Mouse (Mus musculus) C2C12 (cell line): Measurements from ENCODE around the gene Nfya. TPM values are rescaled to one million over a fixed set of nuclear protein-coding genes. Genes with fewer than 3 reads are reported as not detected.

ENCODE experiments used
- H3K27me3 ChIP-seq: one replicate; pipeline ENCODE4 v1.6.1; 2011; ENCODE audit not compliant: control insufficient read depth, insufficient read depth, insufficient read length
- H3K36me3 ChIP-seq: one replicate; pipeline ENCODE4 v1.6.1; 2011; ENCODE audit not compliant: control insufficient read depth, insufficient read depth
- H3K4me3 ChIP-seq: one replicate; pipeline ENCODE4 v1.5.1; 2011; ENCODE audit warnings: mild to moderate bottlenecking, control low read depth; ENCODE audit not compliant: poor library complexity, insufficient read depth, severe bottlenecking
- H3K79me2 ChIP-seq: one replicate; pipeline ENCODE4 v1.6.1; 2011; ENCODE audit not compliant: control insufficient read depth, insufficient read depth
- H3K79me3 ChIP-seq: one replicate; pipeline ENCODE4 v1.6.1; 2011; ENCODE audit warnings: low read depth, control low read depth
- H3ac ChIP-seq: one replicate; pipeline ENCODE3; 2011; ENCODE audit warnings: low read depth; ENCODE audit not compliant: control insufficient read depth, insufficient read length
- CEBPB ChIP-seq: IDR thresholded peaks from one replicate; pipeline ENCODE4 v1.6.1; 2011; ENCODE audit warnings: low read depth, mild to moderate bottlenecking, control low read depth, moderate library complexity
- CTCF ChIP-seq: IDR thresholded peaks from one replicate; pipeline ENCODE4 v1.5.1; 2011; ENCODE audit not compliant: control insufficient read depth, insufficient read depth, insufficient read length
- FOSL1 ChIP-seq: IDR thresholded peaks from one replicate; pipeline ENCODE4 v1.8.0; 2011; ENCODE audit warnings: mild to moderate bottlenecking, low read length; ENCODE audit not compliant: poor library complexity, insufficient read depth, severe bottlenecking
- MAX ChIP-seq: IDR thresholded peaks from one replicate; pipeline ENCODE4 v1.6.1; 2011; ENCODE audit warnings: mild to moderate bottlenecking, control low read depth
- MYOD1 ChIP-seq: IDR thresholded peaks from one replicate; pipeline ENCODE4 v1.6.1; 2011; ENCODE audit warnings: low read depth; ENCODE audit not compliant: control insufficient read depth, insufficient read length
- MYOG ChIP-seq: IDR thresholded peaks from one replicate; pipeline ENCODE4 v1.6.1; 2011; ENCODE audit not compliant: control insufficient read depth, insufficient read length; ENCODE audit errors: extremely low read depth
- USF1 ChIP-seq: IDR thresholded peaks from one replicate; pipeline ENCODE4 v1.6.1; 2011; ENCODE audit warnings: low read depth, mild to moderate bottlenecking, control low read depth, moderate library complexity
- polyA plus RNA-seq: library from polyadenylated mRNA; unstranded; fragments of >200 nt; fragmentation: generic; extraction: Trizol; gene quantifications from one replicate; pipeline ENCODE4 v1.2.1, GENCODE M21; 2012; ENCODE audit warnings: missing spikeins

Gene Nfya
- polyA plus RNA-seq, 1 experiment = 24.0 TPM

- Histone ChIP-seq H3K4me3 (no peak overlapping the region), H3K79me3 (no peaks in the 10 kb centered on the region), H3ac (no peak overlapping the region), H3K36me3 (no peaks in the 10 kb centered on the region), H3K27me3 (no peaks in the 10 kb centered on the region), H3K79me2 (no peaks in the 10 kb centered on the region)
- no peak for TF ChIP-seq MYOG
- TF ChIP-seq MAX = no peak
- no peak for TF ChIP-seq CEBPB
- TF ChIP-seq MYOD1 = no peak
- no peak for TF ChIP-seq FOSL1
- TF ChIP-seq USF1 = no peak
- no peak for TF ChIP-seq CTCF
These were observed 44.1 kb downstream of the Nfya start for GRCm38 (mm10) chr17:48365511-48366155.

GRCm38 (mm10) chr17:48363421-48363965 lies 46.2 kb downstream of the Nfya start:
- H3K27me3 ChIP-seq = no peaks in the 10 kb centered on the region
- H3K79me2 ChIP-seq = no peaks in the 10 kb centered on the region
- H3K36me3 ChIP-seq = no peaks in the 10 kb centered on the region
- H3K4me3 ChIP-seq = no peak overlapping the region
- H3ac ChIP-seq = no peak overlapping the region
- no peaks in the 10 kb centered on the region for H3K79me3 ChIP-seq
- TF ChIP-seq MYOG (no peak), MYOD1 (no peak)

- no peaks in the 10 kb centered on the region for H3K27me3 ChIP-seq
- no peaks in the 10 kb centered on the region for H3K79me3 ChIP-seq
- no peak overlapping the region for H3K4me3 ChIP-seq
- no peak overlapping the region for H3ac ChIP-seq
- no peak for TF ChIP-seq CEBPB
- no peak for TF ChIP-seq MYOG
- no peak for TF ChIP-seq MYOD1
- no peak for TF ChIP-seq USF1
- H3K79me2 ChIP-seq = no peaks in the 10 kb centered on the region
- H3K36me3 ChIP-seq = no peaks in the 10 kb centered on the region
These were observed 46.7 kb downstream of the Nfya start for GRCm38 (mm10) chr17:48362966-48363365.

DNA sequence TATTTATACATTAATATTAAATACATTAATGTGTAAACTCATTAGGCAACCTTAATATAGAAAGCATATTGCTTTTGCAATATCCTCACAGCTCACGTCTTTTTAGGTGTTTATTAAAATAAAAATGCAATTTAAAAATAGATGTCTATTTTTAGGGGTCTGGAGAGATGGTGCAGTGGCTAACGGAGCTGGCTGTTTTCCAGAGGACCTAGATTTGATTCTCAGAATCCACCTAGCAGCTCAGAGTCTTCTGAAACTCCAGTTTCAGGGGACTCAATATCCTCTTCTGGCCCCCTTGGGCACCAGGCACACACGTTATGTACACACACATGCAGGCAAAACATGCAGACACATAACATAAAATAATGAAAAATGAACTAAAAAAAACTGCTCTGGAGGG lies 47.4 kb downstream of the Nfya start:
- no peak for TF ChIP-seq MAX
- TF ChIP-seq CTCF = no peak
- TF ChIP-seq CEBPB = no peak
- no peak for TF ChIP-seq FOSL1
- TF ChIP-seq MYOD1 = no peak
- no peak for TF ChIP-seq MYOG
- TF ChIP-seq USF1 = no peak
- Histone ChIP-seq H3K79me2 (no peaks in the 10 kb centered on the region), H3K36me3 (no peaks in the 10 kb centered on the region), H3K79me3 (no peaks in the 10 kb centered on the region), H3K27me3 (no peaks in the 10 kb centered on the region), H3K4me3 (no peak overlapping the region), H3ac (no peak overlapping the region)

DNA sequence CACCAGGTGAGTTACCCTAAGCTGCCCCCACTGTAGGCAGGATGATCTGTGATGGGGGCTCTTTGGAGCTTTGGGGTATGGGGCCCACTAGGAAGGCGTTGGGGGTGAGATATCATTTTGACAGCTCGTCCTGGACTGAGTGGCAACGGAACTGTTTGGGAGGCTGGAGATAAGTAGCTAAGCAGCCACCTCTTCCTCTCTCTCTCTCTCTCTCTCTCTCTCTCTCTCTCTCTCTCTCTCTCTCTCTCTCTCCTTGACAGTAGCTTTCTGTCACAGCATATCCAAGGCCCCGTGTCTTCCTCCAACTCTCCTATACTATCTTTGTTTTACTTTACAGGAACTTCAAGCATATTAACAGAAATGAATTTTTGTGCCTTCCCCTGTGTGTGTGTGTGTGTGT lies 49.2 kb downstream of the Nfya start:
- H3K79me2 ChIP-seq = no peaks in the 10 kb centered on the region
- no peaks in the 10 kb centered on the region for H3K36me3 ChIP-seq
- no peak overlapping the region for H3K4me3 ChIP-seq
- no peaks in the 10 kb centered on the region for H3K27me3 ChIP-seq
- no peak for TF ChIP-seq CTCF
- TF ChIP-seq FOSL1 = no peak
- TF ChIP-seq CEBPB = no peak
- no peak for TF ChIP-seq MYOG
- TF ChIP-seq MAX = no peak
- TF ChIP-seq MYOD1 = no peak
- TF ChIP-seq USF1 = no peak
- H3ac ChIP-seq = no peak overlapping the region
- H3K79me3 ChIP-seq = no peaks in the 10 kb centered on the region

- Histone ChIP-seq H3K36me3 (no peaks in the 10 kb centered on the region), H3ac (no peak within 1 kb of the TSS), H3K27me3 (no peaks in the 10 kb centered on the region), H3K4me3 (no peak within 1 kb of the TSS), H3K79me3 (no peaks in the 10 kb centered on the region), H3K79me2 (no peaks in the 10 kb centered on the region)
- TF ChIP-seq MYOD1 = no peak
- TF ChIP-seq MYOG = no peak
- no peak for TF ChIP-seq FOSL1
- no peak for TF ChIP-seq CTCF
These were observed 50.1 kb downstream of the Nfya start, which contains the start of gene Treml1 for GRCm38 (mm10) chr17:48359616-48360015. Gene Treml1 (plus strand): TSS chr17:48359916.
